Mouse (Mus musculus): ENCODE data around the gene Pdlim1.

DNA sequence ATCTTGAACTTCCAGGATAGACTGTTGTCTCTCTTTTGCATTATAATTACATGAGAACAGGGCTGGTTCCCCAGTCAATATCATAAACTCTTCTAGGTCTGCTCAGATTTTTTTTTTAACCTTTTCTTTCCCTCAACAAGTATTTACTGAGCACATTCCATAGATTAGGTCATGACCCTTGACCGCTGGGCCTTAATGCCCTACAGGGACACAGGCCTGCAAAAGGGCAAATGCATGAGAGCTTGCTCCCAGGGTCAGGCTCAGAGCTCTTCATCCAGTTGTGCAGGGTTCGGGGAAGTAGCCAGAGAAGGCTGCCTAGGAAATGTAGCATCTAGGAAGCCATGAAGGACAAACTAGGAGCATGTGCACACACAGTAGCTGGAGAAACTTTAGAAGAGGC is 35.0 kb upstream of the Pdlim1 start:
- no peak for TF ChIP-seq POLR2A (IDR thresholded peaks at IDR 0.05; ENCODE audit: extremely low read depth, insufficient read depth, low read length)
- TF ChIP-seq CTCF (IDR thresholded peaks at IDR 0.05; ENCODE audit: extremely low read depth, insufficient read depth, low read length): no peak
